Mouse (Mus musculus) liver, embryonic 14.5 days (tissue): ENCODE data around the gene Aire.

Experiments used
- CTCF ChIP-seq: IDR thresholded peaks from 2 replicates; pipeline ENCODE4 v1.5.1; 2016; ENCODE audit warnings: antibody characterized with exemption, low read depth, control low read depth
- EP300 ChIP-seq: IDR thresholded peaks from 2 replicates; pipeline ENCODE4 v1.6.1; 2016; ENCODE audit warnings: antibody characterized with exemption, low read depth

- no peak for TF ChIP-seq CTCF
- no peak for TF ChIP-seq EP300
These were observed 1.8 kb downstream of the Aire start, which contains the start of gene Dnmt3l for GRCm38 (mm10) chr10:78041647-78042046.
